Mouse (Mus musculus) urinary bladder, postnatal 36 days (tissue): Measurements from ENCODE around the gene Ppp1r9a.
A peak's percentile ranks its signal among the peaks of the same experiment; 100 is the strongest.

Experiments
- DNase-seq, 2 experiments: peaks; one replicate each; pipeline ENCODE4 v3.0.0; 2022; ENCODE audit warnings: low spot score in 2 of 2, mixed read lengths in 1 of 2

The Ppp1r9a gene

GRCm38 (mm10) chr6:5103769-5104168 is 201.1 kb downstream of the Ppp1r9a start:
- DNase-seq = no peak

- DNase-seq = no peak
Measured at GRCm38 (mm10) chr6:5104238-5104637, 201.5 kb downstream of the Ppp1r9a start.

GRCm38 (mm10) chr6:5108494-5108893 is 205.8 kb downstream of the Ppp1r9a start:
- no peak for DNase-seq

- peak; percentile 78 to 88 for DNase-seq
Measured at GRCm38 (mm10) chr6:5109925-5110714, 207.4 kb downstream of the Ppp1r9a start.

GRCm38 (mm10) chr6:5110715-5111048 is 208.0 kb downstream of the Ppp1r9a start:
- DNase-seq = no peak

GRCm38 (mm10) chr6:5113103-5113502 is 210.4 kb downstream of the Ppp1r9a start:
- DNase-seq = no peak

GRCm38 (mm10) chr6:5113734-5114133 is 211.0 kb downstream of the Ppp1r9a start:
- no peak for DNase-seq

- no peak for DNase-seq
Measured at GRCm38 (mm10) chr6:5114857-5115256, 212.1 kb downstream of the Ppp1r9a start.

GRCm38 (mm10) chr6:5119181-5119910 is 216.6 kb downstream of the Ppp1r9a start:
- DNase-seq = no peak

- DNase-seq = no peak
Measured at GRCm38 (mm10) chr6:5120229-5120628, 217.5 kb downstream of the Ppp1r9a start.

GRCm38 (mm10) chr6:5129364-5130093 is 226.8 kb downstream of the Ppp1r9a start:
- DNase-seq = no peak

GRCm38 (mm10) chr6:5134986-5135385 is 232.3 kb downstream of the Ppp1r9a start:
- DNase-seq = no peak

GRCm38 (mm10) chr6:5136046-5136445 is 233.3 kb downstream of the Ppp1r9a start:
- no peak for DNase-seq

- DNase-seq = no peak
Measured at GRCm38 (mm10) chr6:5138875-5139631, 236.3 kb downstream of the Ppp1r9a start.

- DNase-seq = no peak
Measured at GRCm38 (mm10) chr6:5139666-5140065, 236.9 kb downstream of the Ppp1r9a start.

GRCm38 (mm10) chr6:5147488-5148142 is 244.9 kb downstream of the Ppp1r9a start:
- no peak for DNase-seq

- no peak for DNase-seq
Measured at GRCm38 (mm10) chr6:5149941-5150340, 247.2 kb downstream of the Ppp1r9a start.

- peak in 1 of 2 experiments; percentile 26 for DNase-seq
Measured at GRCm38 (mm10) chr6:5151171-5151570, 248.5 kb downstream of the Ppp1r9a start.

- no peak for DNase-seq
Measured at GRCm38 (mm10) chr6:5152185-5152584, 249.5 kb downstream of the Ppp1r9a start.

GRCm38 (mm10) chr6:5154786-5155185 is 252.1 kb downstream of the Ppp1r9a start:
- no peak for DNase-seq

- no peak for DNase-seq
Measured at GRCm38 (mm10) chr6:5155313-5155927, 252.7 kb downstream of the Ppp1r9a start.
